Mouse (Mus musculus): ENCODE measurements at regions not wholly inside any gene's neighbourhood (a gene's known extent, or its start where the extent isn't known, plus 50 kb on each side); places are given as distances from the start of the nearest gene placed in this dataset.

- TF ChIP-seq CTCF (IDR thresholded peaks at IDR 0.05; ENCODE audit: borderline replicate concordance, insufficient read depth, low read length) (no peak), POLR2A (IDR thresholded peaks at IDR 0.05; ENCODE audit: low read depth, low read length) (no peak)
- Histone ChIP-seq H3K27ac (ENCODE audit: insufficient read depth, low read length) (no peak overlapping the region), H3K4me3 (ENCODE audit: insufficient read depth, low read length) (no peak overlapping the region), H3K4me1 (ENCODE audit: control insufficient read depth, insufficient read depth, low read length) (no peaks in the 10 kb centered on the region)
Measured at GRCm38 (mm10) chr14:99387581-99387980, 89.1 kb downstream of the Klf5 start.

- no peak overlapping the region for H3K27ac ChIP-seq (ENCODE audit: insufficient read depth, low read length)
- TF ChIP-seq POLR2A (IDR thresholded peaks at IDR 0.05; ENCODE audit: low read depth, low read length), result no peak
- TF ChIP-seq CTCF (IDR thresholded peaks at IDR 0.05; ENCODE audit: borderline replicate concordance, insufficient read depth, low read length), result no peak
- no peak overlapping the region for H3K4me3 ChIP-seq (ENCODE audit: insufficient read depth, low read length)
- H3K4me1 ChIP-seq (ENCODE audit: control insufficient read depth, insufficient read depth, low read length), result no peaks in the 10 kb centered on the region
Measured at GRCm38 (mm10) chr14:99389306-99389705, 90.8 kb downstream of the Klf5 start.

GRCm38 (mm10) chr14:99391700-99392099 is 93.2 kb downstream of the Klf5 start:
- no peak overlapping the region for H3K27ac ChIP-seq (ENCODE audit: insufficient read depth, low read length)
- H3K4me3 ChIP-seq (ENCODE audit: insufficient read depth, low read length), result no peak overlapping the region
- no peak for TF ChIP-seq POLR2A (IDR thresholded peaks at IDR 0.05; ENCODE audit: low read depth, low read length)
- H3K4me1 ChIP-seq (ENCODE audit: control insufficient read depth, insufficient read depth, low read length), result no peaks in the 10 kb centered on the region

GRCm38 (mm10) chr14:99392813-99393212 is 94.3 kb downstream of the Klf5 start:
- no peak for TF ChIP-seq CTCF (IDR thresholded peaks at IDR 0.05; ENCODE audit: borderline replicate concordance, insufficient read depth, low read length)
- TF ChIP-seq POLR2A (IDR thresholded peaks at IDR 0.05; ENCODE audit: low read depth, low read length), result no peak
- Histone ChIP-seq H3K4me1 (ENCODE audit: control insufficient read depth, insufficient read depth, low read length) (no peaks in the 10 kb centered on the region), H3K27ac (ENCODE audit: insufficient read depth, low read length) (no peak overlapping the region), H3K4me3 (ENCODE audit: insufficient read depth, low read length) (no peak overlapping the region)

- Histone ChIP-seq H3K4me1 (ENCODE audit: control insufficient read depth, insufficient read depth, low read length) (no peaks in the 10 kb centered on the region), H3K27ac (ENCODE audit: insufficient read depth, low read length) (no peak overlapping the region), H3K4me3 (ENCODE audit: insufficient read depth, low read length) (no peak overlapping the region)
- TF ChIP-seq POLR2A (IDR thresholded peaks at IDR 0.05; ENCODE audit: low read depth, low read length), result no peak
- no peak for TF ChIP-seq CTCF (IDR thresholded peaks at IDR 0.05; ENCODE audit: borderline replicate concordance, insufficient read depth, low read length)
Measured at GRCm38 (mm10) chr14:99393611-99394010, 95.1 kb downstream of the Klf5 start.

GRCm38 (mm10) chr14:99403155-99403726 is 104.8 kb downstream of the Klf5 start:
- TF ChIP-seq POLR2A (IDR thresholded peaks at IDR 0.05; ENCODE audit: low read depth, low read length), result no peak
- no peak for TF ChIP-seq CTCF (IDR thresholded peaks at IDR 0.05; ENCODE audit: borderline replicate concordance, insufficient read depth, low read length)
- Histone ChIP-seq H3K27ac (ENCODE audit: insufficient read depth, low read length) (no peak overlapping the region), H3K4me1 (ENCODE audit: control insufficient read depth, insufficient read depth, low read length) (peaks cover 3% of the 10 kb centered on the region; the same call in 1 of the 2 replicates), H3K4me3 (ENCODE audit: insufficient read depth, low read length) (no peak overlapping the region)

- no peak for TF ChIP-seq POLR2A (IDR thresholded peaks at IDR 0.05; ENCODE audit: low read depth, low read length)
- TF ChIP-seq CTCF (IDR thresholded peaks at IDR 0.05; ENCODE audit: borderline replicate concordance, insufficient read depth, low read length), result no peak
- no peak overlapping the region for H3K4me3 ChIP-seq (ENCODE audit: insufficient read depth, low read length)
- peaks cover 3% of the 10 kb centered on the region; the same call in 1 of the 2 replicates for H3K4me1 ChIP-seq (ENCODE audit: control insufficient read depth, insufficient read depth, low read length)
- H3K27ac ChIP-seq (ENCODE audit: insufficient read depth, low read length), result no peak overlapping the region
Measured at GRCm38 (mm10) chr14:99405228-99405627, 106.7 kb downstream of the Klf5 start.

GRCm38 (mm10) chr14:99411835-99412234 is 113.3 kb downstream of the Klf5 start:
- H3K4me1 ChIP-seq (ENCODE audit: control insufficient read depth, insufficient read depth, low read length), result no peaks in the 10 kb centered on the region
- no peak overlapping the region for H3K4me3 ChIP-seq (ENCODE audit: insufficient read depth, low read length)
- H3K27ac ChIP-seq (ENCODE audit: insufficient read depth, low read length), result no peak overlapping the region
- TF ChIP-seq POLR2A (IDR thresholded peaks at IDR 0.05; ENCODE audit: low read depth, low read length) (no peak), CTCF (IDR thresholded peaks at IDR 0.05; ENCODE audit: borderline replicate concordance, insufficient read depth, low read length) (no peak)

GRCm38 (mm10) chr14:99416169-99416568 is 117.7 kb downstream of the Klf5 start:
- no peaks in the 10 kb centered on the region for H3K4me1 ChIP-seq (ENCODE audit: control insufficient read depth, insufficient read depth, low read length)
- no peak overlapping the region for H3K27ac ChIP-seq (ENCODE audit: insufficient read depth, low read length)
- TF ChIP-seq CTCF (IDR thresholded peaks at IDR 0.05; ENCODE audit: borderline replicate concordance, insufficient read depth, low read length) (no peak), POLR2A (IDR thresholded peaks at IDR 0.05; ENCODE audit: low read depth, low read length) (no peak)
- no peak overlapping the region for H3K4me3 ChIP-seq (ENCODE audit: insufficient read depth, low read length)

- no peak overlapping the region for H3K27ac ChIP-seq (ENCODE audit: insufficient read depth, low read length)
- no peak overlapping the region for H3K4me3 ChIP-seq (ENCODE audit: insufficient read depth, low read length)
- TF ChIP-seq CTCF (IDR thresholded peaks at IDR 0.05; ENCODE audit: borderline replicate concordance, insufficient read depth, low read length) (no peak), POLR2A (IDR thresholded peaks at IDR 0.05; ENCODE audit: low read depth, low read length) (no peak)
- no peaks in the 10 kb centered on the region for H3K4me1 ChIP-seq (ENCODE audit: control insufficient read depth, insufficient read depth, low read length)
Measured at GRCm38 (mm10) chr14:99418970-99419369, 120.5 kb downstream of the Klf5 start.

GRCm38 (mm10) chr14:99423334-99423733 is 124.8 kb downstream of the Klf5 start:
- no peak overlapping the region for H3K27ac ChIP-seq (ENCODE audit: insufficient read depth, low read length)
- no peaks in the 10 kb centered on the region for H3K4me1 ChIP-seq (ENCODE audit: control insufficient read depth, insufficient read depth, low read length)
- TF ChIP-seq POLR2A (IDR thresholded peaks at IDR 0.05; ENCODE audit: low read depth, low read length) (no peak), CTCF (IDR thresholded peaks at IDR 0.05; ENCODE audit: borderline replicate concordance, insufficient read depth, low read length) (no peak)
- H3K4me3 ChIP-seq (ENCODE audit: insufficient read depth, low read length), result no peak overlapping the region

Measured in embryonic fibroblast, embryonic 13.5 days (primary cell).